In the genomic region with DNA sequence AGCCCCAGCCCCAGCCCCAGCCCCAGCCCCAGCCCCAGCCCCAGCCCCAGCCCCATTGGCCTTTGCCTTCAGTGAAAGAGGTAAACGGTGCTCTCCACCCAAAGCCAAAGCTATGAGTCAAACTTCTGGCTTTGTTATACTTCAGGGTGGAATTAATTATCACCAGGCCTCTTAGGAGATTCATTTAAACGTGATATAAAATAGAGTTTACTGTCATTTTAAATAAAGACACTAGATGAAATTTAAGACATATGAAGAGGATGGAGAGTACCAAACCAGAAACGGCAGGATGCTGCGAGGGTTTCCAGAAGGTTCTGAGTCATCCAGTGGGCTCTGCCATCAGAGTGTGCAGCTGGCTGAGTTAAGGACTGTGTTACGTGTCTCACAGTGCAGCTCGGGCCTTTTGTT, we compare ENCODE assay signal across 11 mouse cellular contexts.
A peak's percentile ranks its signal among the peaks of the same experiment; 100 is the strongest.
DNase-seq lines count a peak whose midpoint lies in the region; ATAC-seq and TF ChIP-seq lines count a peak whose summit lies in the region.
"Had no signal": no experiment of that assay in that cellular context is flagged by ENCODE, and none has a peak within 500 bp of the region (broad histone marks: within the 10 kb centered on the region; RNA-seq: fewer than 3 reads in every experiment).

No protein-coding gene starts in this region.

- no peaks in the 10 kb centered on the region for H3K36me3 ChIP-seq in heart, embryonic 11.5 days (ENCODE audit: control insufficient read depth, insufficient read depth, low read length)
- H3K36me3 ChIP-seq: hindbrain, embryonic 15.5 days; midbrain, embryonic 12.5 days had no signal

- DNase-seq in CD4-positive, CD25-positive, alpha-beta regulatory T cell, adult 2 months (ENCODE audit: low read depth, low spot score), result peak; percentile 1
- DNase-seq in layer of hippocampus, adult 9-11 months, result peak; percentile 30
- DNase-seq in layer of hippocampus, postnatal 14 days (ENCODE audit: low spot score in 2 of 2), result no peak
- DNase-seq in 3T3-L1 (ENCODE audit: low read depth, low spot score), result peak; percentile 91
- DNase-seq in ovary, postnatal 14 days (ENCODE audit: low spot score), result no peak
- DNase-seq: gastrocnemius, postnatal 25 days had no signal

- no peaks in the 10 kb centered on the region for H3K9me3 ChIP-seq in heart, embryonic 11.5 days (replicated peaks; ENCODE audit: control insufficient read depth, low read length)
- H3K9me3 ChIP-seq: hindbrain, embryonic 15.5 days; midbrain, embryonic 12.5 days had no signal

- TF ChIP-seq POLR2A in embryonic fibroblast, embryonic 13.5 days (IDR thresholded peaks at IDR 0.05; ENCODE audit: low read depth, low read length), result peak; percentile 13; the same call in 1 of the 2 replicates

- 35% methylated on average over 6 of the region's 6 CpGs for WGBS in heart, embryonic 11.5 days (ENCODE audit: insufficient replicate concordance)

- peaks cover 14% of the 10 kb centered on the region for H3K4me1 ChIP-seq in embryonic fibroblast, embryonic 13.5 days (ENCODE audit: control insufficient read depth, insufficient read depth, low read length)
- H3K4me1 ChIP-seq in heart, embryonic 11.5 days (ENCODE audit: control insufficient read depth, insufficient read depth, low read length), result peaks cover 4% of the 10 kb centered on the region

- no peak overlapping the region for H3K4me2 ChIP-seq in heart, embryonic 11.5 days
- H3K4me2 ChIP-seq: hindbrain, embryonic 15.5 days; midbrain, embryonic 12.5 days had no signal

- peak overlapping the region; percentile 98 for H3K27ac ChIP-seq in embryonic fibroblast, embryonic 13.5 days (ENCODE audit: insufficient read depth, low read length)
- no peak overlapping the region for H3K27ac ChIP-seq in heart, embryonic 11.5 days (ENCODE audit: low read depth, low read length)
- H3K27ac ChIP-seq: hindbrain, embryonic 15.5 days; midbrain, embryonic 12.5 days had no signal

- TF ChIP-seq CTCF in embryonic fibroblast, embryonic 13.5 days (IDR thresholded peaks at IDR 0.05; ENCODE audit: borderline replicate concordance, insufficient read depth, low read length), result no peak

- H3K4me3 ChIP-seq in embryonic fibroblast, embryonic 13.5 days (ENCODE audit: insufficient read depth, low read length), result no peak overlapping the region
- no peak overlapping the region for H3K4me3 ChIP-seq in heart, embryonic 11.5 days (ENCODE audit: low read depth, low read length)
- H3K4me3 ChIP-seq: hindbrain, embryonic 15.5 days; midbrain, embryonic 12.5 days had no signal

- ATAC-seq in CD4-positive, CD25-positive, alpha-beta regulatory T cell, adult 4 months, result no peak
- ATAC-seq in heart, embryonic 11.5 days (replicated peaks; ENCODE audit: insufficient number of reproducible peaks, low FRiP score, low TSS enrichment), result no peak

- H3K27me3 ChIP-seq in heart, embryonic 11.5 days (ENCODE audit: control insufficient read depth, insufficient read depth, low read length), result no peaks in the 10 kb centered on the region
- H3K27me3 ChIP-seq: hindbrain, embryonic 15.5 days had no signal

- H3K9ac ChIP-seq in heart, embryonic 11.5 days (ENCODE audit: low read depth, low read length), result no peak overlapping the region
- H3K9ac ChIP-seq: hindbrain, embryonic 15.5 days; midbrain, embryonic 12.5 days had no signal

Comparison
In these comparisons a context has a peak if more than half of its experiments do, and no peak if none do; other contexts are left out.
1. DNase-seq: peak in CD4-positive, CD25-positive, alpha-beta regulatory T cell, adult 2 months (single experiment), layer of hippocampus, adult 9-11 months (single experiment) and 3T3-L1 (single experiment); none in layer of hippocampus, postnatal 14 days (0 of 2) and ovary, postnatal 14 days (single experiment).